Mouse (Mus musculus) yolk sac, embryonic 10.5 days (tissue): ENCODE results near the gene Cfl1.

Experiments used
- DNase-seq: peaks from one replicate; pipeline ENCODE4 v3.0.0-alpha.2; 2017; ENCODE audit warnings: low spot score

Cfl1 gene

DNA sequence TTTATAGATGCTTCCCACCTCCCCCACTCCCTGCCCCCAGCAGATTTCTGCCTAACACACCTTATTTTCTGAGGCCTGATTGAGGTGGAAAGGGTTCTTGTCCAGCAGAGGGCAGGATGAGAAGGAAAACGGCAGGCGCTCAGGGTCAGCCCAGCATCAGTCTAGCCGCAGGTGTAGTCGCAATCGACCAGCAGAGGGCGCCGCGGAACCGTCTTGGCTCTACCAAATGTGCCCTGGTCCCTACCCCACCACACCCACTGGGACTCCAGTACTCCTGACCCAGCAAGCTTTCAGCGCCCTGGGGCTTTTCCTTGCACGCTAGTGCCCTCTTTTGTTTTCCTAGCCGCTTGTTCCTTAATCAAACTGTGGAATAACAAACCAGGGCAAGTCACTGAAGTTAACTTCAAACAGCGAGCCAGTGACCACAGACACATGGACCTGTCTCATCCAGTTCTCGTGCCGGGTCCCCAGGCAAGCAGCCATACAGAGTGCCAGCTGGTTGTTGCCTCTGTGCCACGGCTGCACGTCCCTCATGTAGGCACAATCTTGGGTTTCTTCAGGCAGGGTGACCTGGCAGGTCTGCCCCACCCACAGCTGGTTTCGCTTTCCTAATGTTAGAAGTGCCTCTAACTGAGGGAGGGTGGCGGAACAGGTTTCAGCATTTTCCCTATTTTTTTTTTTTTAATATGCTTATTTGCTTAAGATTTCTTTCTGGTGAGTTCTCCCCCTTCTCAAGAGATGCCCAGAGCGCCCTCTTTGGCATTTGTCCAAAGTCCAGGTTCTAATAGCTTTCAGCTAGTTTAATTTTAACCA is 39.3 kb downstream of the Cfl1 start:
- peak; percentile 91 for DNase-seq

DNA sequence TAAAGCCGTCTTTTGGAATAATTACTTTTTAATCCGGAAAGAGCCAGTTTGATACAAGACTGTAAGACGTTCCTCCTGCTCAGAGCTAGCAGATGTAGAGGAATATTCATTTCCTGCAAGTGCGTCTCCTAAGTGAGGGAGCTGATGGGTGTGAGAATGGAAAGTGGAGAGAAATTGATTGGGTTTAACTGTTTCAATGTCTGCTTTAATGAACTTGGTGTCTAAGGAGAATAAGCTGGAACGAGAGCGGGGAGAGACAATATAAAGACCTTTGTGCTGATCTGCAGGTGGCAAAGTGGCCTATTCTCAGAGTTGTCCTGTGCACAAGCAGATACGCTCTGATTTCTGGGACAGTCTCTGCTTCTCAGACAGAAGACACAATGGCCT is 39.9 kb downstream of the Cfl1 start:
- no peak for DNase-seq

DNA sequence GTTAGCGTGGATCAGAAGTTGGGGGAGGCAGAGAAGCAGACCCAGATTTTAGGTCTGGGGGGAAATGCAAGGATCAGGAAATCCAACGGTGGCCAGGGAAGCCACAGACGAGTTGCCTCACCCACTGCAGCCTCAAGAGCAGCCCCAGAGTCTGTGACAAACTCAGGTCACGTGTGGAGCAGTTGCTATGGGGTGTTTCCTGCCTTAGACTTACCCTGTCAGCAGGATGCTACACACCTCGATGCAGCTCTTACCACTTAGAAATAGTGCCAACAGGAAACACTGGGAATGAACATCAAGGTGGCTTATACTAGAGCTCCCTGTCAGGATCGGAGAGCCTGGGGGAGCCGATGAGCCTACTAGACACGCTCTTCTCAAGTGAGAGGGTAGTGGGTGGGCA is 42.3 kb downstream of the Cfl1 start:
- DNase-seq, result no peak

DNA sequence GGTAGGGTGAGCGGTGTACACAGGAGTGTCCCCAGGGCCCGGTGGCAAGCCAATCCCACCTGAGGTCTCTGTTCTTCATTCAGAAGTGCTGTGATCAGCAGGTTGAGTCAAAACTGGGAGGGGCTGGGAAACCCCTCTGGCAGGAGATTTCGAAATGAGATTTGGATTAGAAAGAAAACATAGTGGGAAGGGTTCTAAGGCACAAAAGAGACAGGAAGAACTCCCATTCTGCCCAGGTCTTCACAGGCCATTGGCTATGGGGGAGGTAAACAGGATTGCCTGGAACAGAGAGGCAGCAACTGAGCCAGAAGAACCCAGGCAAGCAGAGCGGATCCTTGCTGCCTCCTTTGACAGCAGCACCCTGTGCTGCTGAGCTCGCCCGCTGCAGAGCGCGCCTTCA is 48.5 kb downstream of the Cfl1 start:
- no peak for DNase-seq

DNA sequence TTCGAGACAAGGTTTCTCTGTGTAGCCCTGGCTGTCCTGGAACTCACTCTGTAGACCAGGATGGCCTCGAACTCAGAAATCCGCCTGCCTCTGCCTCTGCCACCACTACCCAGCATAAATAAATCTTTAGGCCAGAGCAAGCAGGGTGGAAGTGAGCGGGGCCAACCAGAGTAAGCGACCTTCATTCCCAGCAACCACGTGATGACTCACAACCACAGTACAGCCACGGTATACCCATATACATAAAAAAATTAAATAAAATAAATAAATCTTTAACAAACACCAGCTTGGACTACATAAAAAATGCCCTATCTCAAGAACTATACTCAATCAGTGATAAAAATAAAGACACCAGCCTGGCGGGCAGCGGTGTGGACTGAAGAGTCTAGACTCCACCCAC is 53.1 kb downstream of the Cfl1 start:
- no peak for DNase-seq

DNA sequence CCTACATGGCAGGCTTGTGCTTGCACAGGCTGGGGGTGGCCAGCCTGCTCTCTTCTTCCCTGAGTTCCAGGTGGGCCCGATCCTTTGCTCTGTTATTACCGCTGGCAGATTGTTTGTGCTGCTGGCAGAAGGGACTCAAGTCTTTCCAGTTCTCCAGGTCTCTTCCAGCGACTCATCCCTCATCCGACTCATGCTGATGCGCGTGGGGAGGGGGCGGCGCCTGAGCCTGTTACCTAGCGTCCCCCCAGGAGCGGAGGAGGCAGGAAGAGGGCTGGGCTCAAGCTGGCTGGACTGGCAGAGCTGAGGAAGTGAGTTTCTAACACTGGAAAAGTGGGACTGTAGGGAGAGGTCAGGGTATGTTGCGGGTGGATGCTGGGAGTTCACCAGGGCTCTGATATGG is 53.8 kb downstream of the Cfl1 start:
- no peak for DNase-seq
